ENCODE assay signal across 13 mouse cellular contexts in the genomic region with DNA sequence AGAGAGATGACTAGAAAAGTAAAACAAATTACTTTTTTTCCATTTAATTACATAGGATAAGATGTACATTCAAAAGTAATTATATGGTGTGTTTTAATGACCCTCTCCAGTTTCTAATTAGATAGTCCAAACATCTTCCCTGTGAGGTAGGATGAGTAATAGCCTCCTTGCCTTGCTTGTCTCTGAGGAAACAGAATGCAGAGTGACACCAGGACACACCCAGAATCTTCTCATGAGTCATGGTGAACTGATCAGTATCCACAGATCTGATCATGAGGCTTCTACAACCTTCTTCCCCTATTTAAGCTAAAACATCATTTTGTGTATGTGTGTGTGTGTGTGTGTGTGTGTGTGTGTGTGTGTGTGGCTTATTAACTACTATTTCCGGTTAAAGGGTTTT.
"Had no signal": no experiment of that assay in that cellular context is flagged by ENCODE, and none has a peak within 500 bp of the region (broad histone marks: within the 10 kb centered on the region; RNA-seq: fewer than 3 reads in every experiment).

No protein-coding gene starts in this region.

- H3K36me3 ChIP-seq: midbrain, embryonic 10.5 days; midbrain, embryonic 12.5 days; neural tube, embryonic 12.5 days had no signal

- H3K27ac ChIP-seq: midbrain, embryonic 12.5 days; neural tube, embryonic 12.5 days had no signal

- DNase-seq: lung, embryonic 14.5 days; lung, postnatal 10 days; lung, postnatal 4 days; right cerebral cortex, postnatal 14 days; right cerebral cortex, postnatal 4 days; spleen, adult 18-20 months; thymus, adult 2 months; thymus, postnatal 25 days; thymus, postnatal 4 days had no signal

- ATAC-seq: midbrain, embryonic 16.5 days had no signal

- H3K27me3 ChIP-seq: midbrain, embryonic 12.5 days; neural tube, embryonic 12.5 days had no signal

- H3K4me1 ChIP-seq: midbrain, embryonic 12.5 days had no signal

- H3K4me2 ChIP-seq: lung, embryonic 14.5 days; midbrain, embryonic 12.5 days; neural tube, embryonic 12.5 days had no signal

- H3K4me3 ChIP-seq: midbrain, embryonic 10.5 days; midbrain, embryonic 12.5 days; neural tube, embryonic 12.5 days had no signal

- H3K9me3 ChIP-seq: midbrain, embryonic 12.5 days; neural tube, embryonic 12.5 days had no signal

- H3K9ac ChIP-seq: lung, embryonic 14.5 days; midbrain, embryonic 12.5 days; neural tube, embryonic 12.5 days had no signal
